ENCODE assay signal across 8 mouse cellular contexts in genomic region chr2:32258887-32259533, GRCm38 (mm10). TPM values are rescaled to one million over a fixed set of nuclear protein-coding genes. Genes with fewer than 3 reads are reported as not detected.
DNase-seq lines count a peak whose midpoint lies in the region; ATAC-seq lines count a peak whose summit lies in the region.

No protein-coding gene starts in this region.

- H3K4me2 ChIP-seq in hindbrain, embryonic 16.5 days (ENCODE audit: low read length): peak overlapping the region; percentile 79
- peak overlapping the region; percentile 85 for H3K4me2 ChIP-seq in liver, embryonic 15.5 days

- no peak overlapping the region for H3K27ac ChIP-seq in hindbrain, embryonic 16.5 days (ENCODE audit: low read depth, low read length)
- H3K27ac ChIP-seq in liver, embryonic 15.5 days (replicated peaks): 0 out of 2 replicates have a peak overlapping the region, but pooled peaks have one; percentile 78

- H3K9ac ChIP-seq in hindbrain, embryonic 16.5 days (ENCODE audit: low read depth, low read length): peak overlapping the region; percentile 89
- H3K9ac ChIP-seq in liver, embryonic 15.5 days: peak overlapping the region; percentile 86

- peak; percentile 57 for DNase-seq in adrenal gland, postnatal 14 days
- no peak for DNase-seq in adrenal gland, postnatal 4 days (ENCODE audit: low spot score in 2 of 2)
- DNase-seq in Muller cell, postnatal 12 days (ENCODE audit: inconsistent ontology term): peak; percentile 14
- no peak for DNase-seq in embryo, embryonic 10 days (ENCODE audit: low spot score)
- no peak for DNase-seq in cerebellum, adult 8-10 months
- DNase-seq in urinary bladder, postnatal 25 days (ENCODE audit: low spot score): no peak

- H3K4me1 ChIP-seq in hindbrain, embryonic 16.5 days (ENCODE audit: control insufficient read depth, insufficient read depth, low read depth, low read length): peaks cover 12% of the 10 kb centered on the region
- H3K4me1 ChIP-seq in liver, embryonic 15.5 days (replicated peaks): peaks cover 19% of the 10 kb centered on the region

- no peaks in the 10 kb centered on the region for H3K27me3 ChIP-seq in hindbrain, embryonic 16.5 days (replicated peaks; ENCODE audit: control insufficient read depth, insufficient read depth, low read length)
- no peaks in the 10 kb centered on the region for H3K27me3 ChIP-seq in liver, embryonic 15.5 days

- 69% methylated on average over 6 of the region's 6 CpGs for WGBS in hindbrain, embryonic 16.5 days
- WGBS in liver, embryonic 15.5 days (ENCODE audit: insufficient replicate concordance): 54% methylated on average over 6 of the region's 6 CpGs

- ATAC-seq in hindbrain, embryonic 16.5 days: no peak
- no peak for ATAC-seq in liver, embryonic 15.5 days (ENCODE audit: insufficient read depth)

- no peaks in the 10 kb centered on the region for H3K9me3 ChIP-seq in hindbrain, embryonic 16.5 days (ENCODE audit: control insufficient read depth, low read length)
- no peaks in the 10 kb centered on the region for H3K9me3 ChIP-seq in liver, embryonic 15.5 days (replicated peaks)

- peaks cover 24% of the 10 kb centered on the region for H3K36me3 ChIP-seq in hindbrain, embryonic 16.5 days (ENCODE audit: control insufficient read depth, insufficient read depth, low read length)
- H3K36me3 ChIP-seq in liver, embryonic 15.5 days (replicated peaks): peaks cover 34% of the 10 kb centered on the region

- H3K4me3 ChIP-seq in hindbrain, embryonic 16.5 days (ENCODE audit: low read length): peak overlapping the region; percentile 95
- H3K4me3 ChIP-seq in liver, embryonic 15.5 days (replicated peaks): peak overlapping the region; percentile 87

RNA-seq across cellular contexts. Expression of gene Uck1, which starts 0.9 kb away (rescaled TPM):
- total RNA-seq in adrenal gland, postnatal 14 days (2021): 132 and 137 TPM in 2 replicates
- total RNA-seq in adrenal gland, postnatal 4 days (2021): 10 to 100 TPM; 88.3 to 98.2 TPM
- 99.1 and 101 TPM in 2 replicates for polyA plus RNA-seq in hindbrain, embryonic 16.5 days (2015; fragmentation: Nextera tagmentation; extraction: Ambion mirVana)
- 24.9 and 33.4 TPM in 2 replicates for polyA plus RNA-seq in liver, embryonic 15.5 days (2015; fragmentation: Nextera tagmentation; extraction: Ambion mirVana)

RNA-seq across cellular contexts. Expression of gene Pomt1, which starts 22.6 kb away (rescaled TPM):
- 29.2 and 32.4 TPM in 2 replicates for total RNA-seq in adrenal gland, postnatal 14 days (2021)
- total RNA-seq in adrenal gland, postnatal 4 days (2021): 10 to 100 TPM; 36.7 to 40.4 TPM
- 32.6 and 34.1 TPM in 2 replicates for polyA plus RNA-seq in hindbrain, embryonic 16.5 days (2015; fragmentation: Nextera tagmentation; extraction: Ambion mirVana)
- polyA plus RNA-seq in liver, embryonic 15.5 days (2015; fragmentation: Nextera tagmentation; extraction: Ambion mirVana): 11.9 and 14.9 TPM in 2 replicates

RNA-seq across cellular contexts. Expression of gene Golga2, which starts 28.2 kb away (rescaled TPM):
- 69.4 and 72.8 TPM in 2 replicates for total RNA-seq in adrenal gland, postnatal 14 days (2021)
- total RNA-seq in adrenal gland, postnatal 4 days (2021): 10 to 100 TPM; 78.6 to 80.4 TPM
- polyA plus RNA-seq in hindbrain, embryonic 16.5 days (2015; fragmentation: Nextera tagmentation; extraction: Ambion mirVana): 25.5 and 30.1 TPM in 2 replicates
- 7.9 and 10.2 TPM in 2 replicates for polyA plus RNA-seq in liver, embryonic 15.5 days (2015; fragmentation: Nextera tagmentation; extraction: Ambion mirVana)

RNA-seq across cellular contexts. Expression of gene Swi5, which starts 28.9 kb away (rescaled TPM):
- 251 and 254 TPM in 2 replicates for total RNA-seq in adrenal gland, postnatal 14 days (2021)
- total RNA-seq in adrenal gland, postnatal 4 days (2021): 100 to 1,000 TPM; 225 to 237 TPM
- polyA plus RNA-seq in hindbrain, embryonic 16.5 days (2015; fragmentation: Nextera tagmentation; extraction: Ambion mirVana): 378 and 447 TPM in 2 replicates
- 156 and 158 TPM in 2 replicates for polyA plus RNA-seq in liver, embryonic 15.5 days (2015; fragmentation: Nextera tagmentation; extraction: Ambion mirVana)

Comparison
In these comparisons a context has a peak if more than half of its experiments do, and no peak if none do; other contexts are left out.
1. DNase-seq: peak in adrenal gland, postnatal 14 days (single experiment) and Muller cell, postnatal 12 days (single experiment); none in adrenal gland, postnatal 4 days (0 of 2), embryo, embryonic 10 days (single experiment), cerebellum, adult 8-10 months (single experiment) and urinary bladder, postnatal 25 days (single experiment).